Mouse (Mus musculus) fibroblast of lung, adult 2 months (primary cell): ENCODE measurements around the gene Snrnp70.
"Not testable (repeated sequence)": the region's sequence is repeated elsewhere in the genome, so short reads cannot be mapped to it uniquely, and the experiment has no call there.

ENCODE experiments used
- DNase-seq: peaks from one replicate; pipeline ENCODE4 v3.0.0-alpha.2; 2011; ENCODE audit warnings: low read depth

Snrnp70 gene

GRCm38 (mm10) chr7:45409497-45410163 is 14.1 kb upstream of the Snrnp70 start:
- DNase-seq, result no peak

GRCm38 (mm10) chr7:45408949-45409348 is 13.4 kb upstream of the Snrnp70 start:
- no peak for DNase-seq

- DNase-seq, result no peak
These were observed 12.8 kb upstream of the Snrnp70 start for GRCm38 (mm10) chr7:45408351-45408750.

- DNase-seq, result no peak
These were observed 12.3 kb upstream of the Snrnp70 start for GRCm38 (mm10) chr7:45407836-45408235.

- no peak for DNase-seq
These were observed 10.9 kb upstream of the Snrnp70 start for GRCm38 (mm10) chr7:45406157-45407156.

- DNase-seq, result no peak
These were observed 9.8 kb upstream of the Snrnp70 start, which contains the start of gene Kcna7 for GRCm38 (mm10) chr7:45405091-45406075. TSS of gene Kcna7 (plus strand) at chr7:45405653.

GRCm38 (mm10) chr7:45403532-45404261 is 8.2 kb upstream of the Snrnp70 start:
- no peak for DNase-seq

GRCm38 (mm10) chr7:45401521-45402085 is 6.1 kb upstream of the Snrnp70 start:
- no peak for DNase-seq

- DNase-seq, result no peak
These were observed 1.2 kb upstream of the Snrnp70 start for GRCm38 (mm10) chr7:45396787-45397186.

- DNase-seq, result not testable (repeated sequence)
These were observed 814 bp upstream of the Snrnp70 start for GRCm38 (mm10) chr7:45396337-45396775.

- DNase-seq, result no peak
These were observed 407 bp downstream of the Snrnp70 start for GRCm38 (mm10) chr7:45395129-45395541.

- DNase-seq, result no peak
These were observed 9.5 kb downstream of the Snrnp70 start for GRCm38 (mm10) chr7:45386077-45386476.

GRCm38 (mm10) chr7:45376057-45376456 is 19.5 kb downstream of the Snrnp70 start:
- no peak for DNase-seq

- no peak for DNase-seq
These were observed 20.9 kb downstream of the Snrnp70 start for GRCm38 (mm10) chr7:45374620-45375019.

- no peak for DNase-seq
These were observed 23.2 kb downstream of the Snrnp70 start for GRCm38 (mm10) chr7:45372371-45372770.

- DNase-seq, result peak; percentile 42
These were observed 24.8 kb downstream of the Snrnp70 start, which contains the start of gene Lin7b for GRCm38 (mm10) chr7:45370475-45371311. TSS of gene Lin7b (minus strand) at chr7:45370583.

- no peak for DNase-seq
These were observed 25.6 kb downstream of the Snrnp70 start for GRCm38 (mm10) chr7:45369836-45370474.

- DNase-seq, result no peak
These were observed 26.4 kb downstream of the Snrnp70 start for GRCm38 (mm10) chr7:45369022-45369745.
